Mouse (Mus musculus): ENCODE data around the gene Pcna.

- TF ChIP-seq SMC3 (IDR thresholded peaks at IDR 0.05; ENCODE audit: low read depth, low read length) = no peak
- TF ChIP-seq POLR2A (IDR thresholded peaks at IDR 0.05; ENCODE audit: control insufficient read depth in 1 of 2, insufficient read depth in 1 of 2, low read depth in 1 of 2, low read length in 2 of 2, poor library complexity in 1 of 2) = no peak
- TF ChIP-seq CTCF (IDR thresholded peaks at IDR 0.05 in 2 of 3, conservative IDR thresholded peaks at IDR 0.05 in 1 of 3; ENCODE audit: control insufficient read depth in 1 of 3, insufficient read depth in 1 of 3, low read depth in 2 of 3, low read length in 3 of 3, poor library complexity in 1 of 3, severe bottlenecking in 1 of 3) = no peak
- TF ChIP-seq GATA1 (IDR thresholded peaks at IDR 0.05; ENCODE audit: low read depth, low read length) = no peak
- TF ChIP-seq MYB (IDR thresholded peaks at IDR 0.05; ENCODE audit: low read depth, low read length) = no peak
- TF ChIP-seq MXI1 (IDR thresholded peaks at IDR 0.05; ENCODE audit: low read depth, low read length) = no peak
- TF ChIP-seq ZNF384 (IDR thresholded peaks at IDR 0.05; ENCODE audit: low read depth, low read length) = no peak
Observed at GRCm38 (mm10) chr2:132278273-132278853, 25.2 kb upstream of the Pcna start.
